Mouse (Mus musculus) kidney, adult 2 months (tissue): ENCODE results near the gene Ttc26. TPM values are rescaled to one million over a fixed set of nuclear protein-coding genes. Genes with fewer than 3 reads are reported as not detected.
"Not testable (repeated sequence)": the region's sequence is repeated elsewhere in the genome, so short reads cannot be mapped to it uniquely, and the experiment has no call there.

Source experiments
- DNase-seq: peaks from one replicate; pipeline ENCODE4 v3.0.0; 2021
- H3K27ac ChIP-seq: fragments of 200-500 bp; 2 replicates; pipeline ENCODE4 v1.5.1; 2012; ENCODE audit warnings: low read depth, low read length, control low read depth, inconsistent platforms; ENCODE audit not compliant: insufficient read depth
- H3K27me3 ChIP-seq: fragments of 200-500 bp; replicated peaks from 2 replicates; pipeline ENCODE4 v1.6.1; 2012; ENCODE audit warnings: mild to moderate bottlenecking, moderate library complexity, low read length, inconsistent platforms; ENCODE audit not compliant: control insufficient read depth, insufficient read depth
- H3K36me3 ChIP-seq: fragments of 200-500 bp; 2 replicates; pipeline ENCODE4 v1.6.1; 2012; ENCODE audit warnings: mild to moderate bottlenecking, moderate library complexity, low read length, inconsistent platforms; ENCODE audit not compliant: control insufficient read depth, insufficient read depth
- H3K4me1 ChIP-seq: fragments of 200-500 bp; 2 replicates; pipeline ENCODE4 v1.6.1; 2011; ENCODE audit warnings: low read length; ENCODE audit not compliant: control insufficient read depth, insufficient read depth
- H3K4me3 ChIP-seq: fragments of 200-500 bp; 2 replicates; pipeline ENCODE4 v1.5.1; 2011; ENCODE audit warnings: mild to moderate bottlenecking, low read depth, low read length, control low read depth; ENCODE audit not compliant: insufficient read depth
- CTCF ChIP-seq: fragments of 200-500 bp; conservative IDR thresholded peaks from 2 replicates; pipeline ENCODE4 v1.5.1; 2011; ENCODE audit warnings: low read depth, mild to moderate bottlenecking, control low read depth, low read length, moderate library complexity, mixed read lengths; ENCODE audit not compliant: insufficient read depth, insufficient read length
- POLR2A ChIP-seq: fragments of 200-500 bp; IDR thresholded peaks from one replicate; pipeline ENCODE4 v1.6.1; 2011; ENCODE audit warnings: low read depth, low read length, control low read depth
- WGBS: fragments of 180-500 bp; shearing (Covaris S2); methylation state at CpG from one replicate; pipeline ENCODE4 v1.1.7; 2018; 5-methylcytosine and 5-hydroxymethylcytosine counted together
- polyA plus RNA-seq: library from polyadenylated mRNA; depleted of rRNA; stranded (reverse); fragments of >200 nt; gene quantifications from 2 replicates; pipeline ENCODE4 v1.2.3, GENCODE M21; 2012

Ttc26 gene
- polyA plus RNA-seq, 1 experiment, result 2.4 TPM

GRCm38 (mm10) chr6:38352451-38352850 lies 28.8 kb upstream of the Ttc26 start:
- Histone ChIP-seq H3K4me1 (no peaks in the 10 kb centered on the region), H3K4me3 (peak overlapping the region; percentile 36), H3K36me3 (no peaks in the 10 kb centered on the region), H3K27ac (no peak overlapping the region), H3K27me3 (no peaks in the 10 kb centered on the region)
- no peak for DNase-seq
- WGBS, result 65% methylated on average over 10 of the region's 10 CpGs
- TF ChIP-seq CTCF (no peak), POLR2A (no peak)

- H3K27ac ChIP-seq, result no peak overlapping the region
- no peak for DNase-seq
- peak overlapping the region; percentile 80 for H3K4me3 ChIP-seq
- TF ChIP-seq CTCF (no peak), POLR2A (no peak)
- H3K27me3 ChIP-seq, result no peaks in the 10 kb centered on the region
- WGBS, result 43% methylated on average over 13 of the region's 13 CpGs
- H3K36me3 ChIP-seq, result no peaks in the 10 kb centered on the region
- no peaks in the 10 kb centered on the region for H3K4me1 ChIP-seq
Measured at GRCm38 (mm10) chr6:38353181-38353580, 28.1 kb upstream of the Ttc26 start.

GRCm38 (mm10) chr6:38353811-38354722 lies 27.2 kb upstream of the Ttc26 start, which contains the start of gene Zc3hav1:
Gene Zc3hav1 (minus strand): TSS chr6:38354603.
- Histone ChIP-seq H3K27me3 (no peaks in the 10 kb centered on the region), H3K36me3 (no peaks in the 10 kb centered on the region), H3K27ac (peak within 1 kb of the TSS; percentile 92), H3K4me3 (peak within 1 kb of the TSS; percentile 80), H3K4me1 (no peaks in the 10 kb centered on the region)
- DNase-seq, result peak; percentile 89
- under 1% methylated on average over 87 of the region's 87 CpGs for WGBS
- TF ChIP-seq POLR2A (peak; percentile 44), CTCF (no peak)

GRCm38 (mm10) chr6:38354723-38355353 lies 26.4 kb upstream of the Ttc26 start:
- H3K4me3 ChIP-seq, result peak overlapping the region; percentile 80
- H3K27ac ChIP-seq, result peak overlapping the region; percentile 92
- H3K4me1 ChIP-seq, result no peaks in the 10 kb centered on the region
- H3K36me3 ChIP-seq, result no peaks in the 10 kb centered on the region
- TF ChIP-seq CTCF (no peak), POLR2A (no peak)
- H3K27me3 ChIP-seq, result no peaks in the 10 kb centered on the region
- peak; percentile 39 for DNase-seq
- WGBS, result 13% methylated on average over 20 of the region's 20 CpGs

GRCm38 (mm10) chr6:38355354-38355823 lies 25.9 kb upstream of the Ttc26 start:
- no peaks in the 10 kb centered on the region for H3K4me1 ChIP-seq
- 42% methylated on average over 8 of the region's 8 CpGs for whole genome bisulfite sequencing
- no peak for DNase-seq

GRCm38 (mm10) chr6:38355862-38356261 lies 25.4 kb upstream of the Ttc26 start:
- Histone ChIP-seq H3K27me3 (no peaks in the 10 kb centered on the region), H3K4me3 (no peak overlapping the region), H3K36me3 (no peaks in the 10 kb centered on the region), H3K27ac (no peak overlapping the region), H3K4me1 (no peaks in the 10 kb centered on the region)
- no peak for TF ChIP-seq CTCF
- no peak for TF ChIP-seq POLR2A
- WGBS, result 72% methylated on average over 7 of the region's 7 CpGs
- no peak for DNase-seq

More at GRCm38 (mm10) chr6:38355354-38355823, 25.9 kb upstream of the Ttc26 start:
- Histone ChIP-seq H3K27ac (no peak overlapping the region; the same call in 1 of the 2 replicates), H3K4me3 (peak overlapping the region; percentile 80), H3K36me3 (no peaks in the 10 kb centered on the region), H3K27me3 (no peaks in the 10 kb centered on the region)
- no peak for TF ChIP-seq POLR2A

- not testable (repeated sequence) for H3K36me3 ChIP-seq, H3K27me3 ChIP-seq, H3K27ac ChIP-seq, H3K4me3 ChIP-seq, DNase-seq, H3K4me1 ChIP-seq
- 92% methylated on average over 15 of the region's 15 CpGs for WGBS
Measured at GRCm38 (mm10) chr6:38356661-38357433, 24.4 kb upstream of the Ttc26 start.
